Mouse (Mus musculus) frontal cortex, adult 2 months (tissue): ENCODE results near the gene Zbtb12. TPM values are rescaled to one million over a fixed set of nuclear protein-coding genes. Genes with fewer than 3 reads are reported as not detected.
A peak's percentile ranks its signal among the peaks of the same experiment; 100 is the strongest.
"Not testable (repeated sequence)": the region's sequence is repeated elsewhere in the genome, so short reads cannot be mapped to it uniquely, and the experiment has no call there.

Experiments used
- DNase-seq, 2 experiments: peaks; one replicate each; pipeline ENCODE4 v3.0.0; 2022; ENCODE audit warnings: low spot score in 1 of 2; ENCODE audit errors: extremely low spot score in 1 of 2
- polyA plus RNA-seq: library from polyadenylated mRNA; depleted of rRNA; stranded (reverse); fragments of >200 nt; gene quantifications from 2 replicates; pipeline ENCODE4 v1.2.3, GENCODE M21; 2012

The Zbtb12 gene
- polyA plus RNA-seq, 1 experiment: 8.8 TPM

- peak in 1 of 2 experiments; percentile 22 for DNase-seq
Observed at GRCm38 (mm10) chr17:34899053-34899889, 20.0 kb downstream of the Zbtb12 start.

- no peak for DNase-seq
Observed at GRCm38 (mm10) chr17:34899890-34900243, 20.6 kb downstream of the Zbtb12 start.

GRCm38 (mm10) chr17:34900826-34901225, 21.5 kb downstream of the Zbtb12 start:
- not testable (repeated sequence) for DNase-seq

GRCm38 (mm10) chr17:34901948-34902347, 22.7 kb downstream of the Zbtb12 start:
- DNase-seq: not testable (repeated sequence)

- DNase-seq: no peak
Observed at GRCm38 (mm10) chr17:34902895-34903294, 23.6 kb downstream of the Zbtb12 start.

GRCm38 (mm10) chr17:34910982-34911381, 31.7 kb downstream of the Zbtb12 start:
- DNase-seq: no peak

- DNase-seq: peak in 1 of 2 experiments; percentile 69
Observed at GRCm38 (mm10) chr17:34911945-34912351, 32.7 kb downstream of the Zbtb12 start.

- no peak for DNase-seq
Observed at GRCm38 (mm10) chr17:34913930-34914665, 34.8 kb downstream of the Zbtb12 start, which contains the start of gene Slc44a4. Slc44a4 (plus strand) TSS chr17:34914466.

GRCm38 (mm10) chr17:34915410-34915831, 36.1 kb downstream of the Zbtb12 start:
- DNase-seq: no peak

GRCm38 (mm10) chr17:34916316-34916715, 37.0 kb downstream of the Zbtb12 start:
- DNase-seq: no peak

- no peak for DNase-seq
Observed at GRCm38 (mm10) chr17:34917188-34917587, 37.9 kb downstream of the Zbtb12 start.

GRCm38 (mm10) chr17:34922939-34923338, 43.7 kb downstream of the Zbtb12 start:
- DNase-seq: no peak

GRCm38 (mm10) chr17:34924258-34924657, 45.0 kb downstream of the Zbtb12 start:
- no peak for DNase-seq

- peak in 1 of 2 experiments; percentile 55 for DNase-seq
Observed at GRCm38 (mm10) chr17:34927306-34928019, 48.2 kb downstream of the Zbtb12 start.

GRCm38 (mm10) chr17:34928841-34929240, 49.6 kb downstream of the Zbtb12 start:
- DNase-seq: no peak

GRCm38 (mm10) chr17:34931061-34931734, 51.9 kb downstream of the Zbtb12 start, which contains the start of gene Neu1:
Neu1 (plus strand) TSS chr17:34931253.
- DNase-seq: peak; percentile 98 to 99

GRCm38 (mm10) chr17:34931735-34932098, 52.4 kb downstream of the Zbtb12 start:
- peak in 1 of 2 experiments; percentile 48 for DNase-seq

GRCm38 (mm10) chr17:34932287-34932686, 53.0 kb downstream of the Zbtb12 start:
- DNase-seq: no peak

GRCm38 (mm10) chr17:34934031-34934430, 54.7 kb downstream of the Zbtb12 start:
- DNase-seq: peak in 1 of 2 experiments; percentile 29

GRCm38 (mm10) chr17:34934830-34935229, 55.5 kb downstream of the Zbtb12 start:
- no peak for DNase-seq
